Mouse (Mus musculus) lung, adult 2 months (tissue): ENCODE measurements around the gene Sag.

Source experiments
- CTCF ChIP-seq: fragments of 200-500 bp; IDR thresholded peaks from 2 replicates; pipeline ENCODE4 v1.5.1; 2011; ENCODE audit warnings: mild to moderate bottlenecking, low read length, control low read depth; ENCODE audit not compliant: insufficient read depth
- POLR2A ChIP-seq: fragments of 200-500 bp; IDR thresholded peaks from 2 replicates; pipeline ENCODE4 v1.6.1; 2011; ENCODE audit warnings: low read depth, mild to moderate bottlenecking, control low read depth, low read length, borderline replicate concordance; ENCODE audit errors: extremely low read depth

- no peak for TF ChIP-seq POLR2A
- no peak for TF ChIP-seq CTCF
Measured at GRCm38 (mm10) chr1:87858529-87858928, 55.0 kb downstream of the Sag start.
